ENCODE assay signal across 29 mouse cellular contexts in the genomic region with DNA sequence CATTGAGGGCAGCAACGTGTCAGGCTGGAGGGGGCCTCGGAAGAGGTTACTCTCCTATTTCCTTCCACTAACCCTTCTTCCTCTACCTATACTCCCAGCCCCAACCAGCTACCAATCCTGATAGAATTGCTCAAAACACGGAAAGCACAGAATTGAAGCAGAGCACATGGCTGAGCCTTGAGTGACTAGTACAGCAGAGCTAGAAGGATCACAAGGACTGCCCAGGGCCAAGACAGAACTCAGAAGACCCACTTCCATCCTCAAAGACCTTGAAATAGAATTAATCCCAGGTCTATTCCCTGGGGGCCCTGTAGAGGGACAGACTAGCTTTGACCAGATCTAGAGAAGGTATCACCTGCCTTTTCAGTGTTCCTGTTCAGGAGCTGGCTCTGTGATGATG.
A peak's percentile ranks its signal among the peaks of the same experiment; 100 is the strongest.
DNase-seq lines count a peak whose midpoint lies in the region; ATAC-seq and TF ChIP-seq lines count a peak whose summit lies in the region.
"Had no signal": no experiment of that assay in that cellular context is flagged by ENCODE, and none has a peak within 500 bp of the region (broad histone marks: within the 10 kb centered on the region; RNA-seq: fewer than 3 reads in every experiment).

No protein-coding gene starts in this region.

- no peak overlapping the region for H3K4me2 ChIP-seq in intestine, embryonic 15.5 days (replicated peaks)
- no peak overlapping the region for H3K4me2 ChIP-seq in intestine, postnatal 0 days (replicated peaks; ENCODE audit: low read depth)
- H3K4me2 ChIP-seq in stomach, embryonic 16.5 days (ENCODE audit: low read depth, low read length), result no peak overlapping the region
- H3K4me2 ChIP-seq in forebrain, embryonic 14.5 days (ENCODE audit: low read length), result no peak overlapping the region
- H3K4me2 ChIP-seq: forebrain, embryonic 15.5 days; heart, embryonic 13.5 days; hindbrain, embryonic 12.5 days; kidney, embryonic 15.5 days; liver, embryonic 13.5 days; midbrain, embryonic 13.5 days had no signal

- no peak overlapping the region for H3K9ac ChIP-seq in intestine, embryonic 15.5 days
- H3K9ac ChIP-seq in intestine, postnatal 0 days (ENCODE audit: low read depth, low read length), result no peak overlapping the region
- H3K9ac ChIP-seq in MEL (ENCODE audit: control insufficient read depth, low read depth, low read length, poor library complexity, severe bottlenecking), result peak overlapping the region; percentile 8; the same call in 1 of the 2 replicates
- no peak overlapping the region for H3K9ac ChIP-seq in stomach, embryonic 16.5 days (ENCODE audit: low read length)
- H3K9ac ChIP-seq in forebrain, embryonic 14.5 days (ENCODE audit: low read length), result no peak overlapping the region
- H3K9ac ChIP-seq: forebrain, embryonic 15.5 days; heart, embryonic 13.5 days; hindbrain, embryonic 12.5 days; kidney, embryonic 15.5 days; liver, embryonic 13.5 days; midbrain, embryonic 13.5 days had no signal

- no peak for TF ChIP-seq CTCF in intestine, postnatal 0 days (IDR thresholded peaks at IDR 0.05; ENCODE audit: low read depth)
- 0 out of 6 replicates have a peak, but pooled peaks of 1 of the 3 experiments have one; percentile 1 for TF ChIP-seq CTCF in MEL (IDR thresholded peaks at IDR 0.05 in 2 of 3, conservative IDR thresholded peaks at IDR 0.05 in 1 of 3; ENCODE audit: control insufficient read depth in 1 of 3, insufficient read depth in 1 of 3, low read depth in 2 of 3, low read length in 3 of 3, poor library complexity in 1 of 3, severe bottlenecking in 1 of 3)

- DNase-seq in MEL (ENCODE audit: low read depth, low spot score), result peak; percentile 48
- no peak for DNase-seq in forebrain, embryonic 14.5 days (ENCODE audit: low spot score)
- no peak for DNase-seq in adrenal gland, postnatal 14 days
- DNase-seq: adrenal gland, adult 2 months; cerebellum, adult 9-10 months; cerebellum, postnatal 36 days; gastrocnemius, postnatal 25 days; heart, adult 18-20 months; heart, postnatal 14 days; kidney, adult 11 months; kidney, postnatal 36 days; layer of hippocampus, postnatal 36 days; left cerebral cortex, postnatal 4 days; liver, embryonic 13.5 days; lung, adult 18-20 months; thymus, adult 2 months; thymus, postnatal 4 days had no signal

- WGBS in intestine, embryonic 15.5 days, result 49% methylated on average over 3 of the region's 3 CpGs
- WGBS in intestine, postnatal 0 days, result 63% methylated on average over 3 of the region's 3 CpGs
- WGBS in stomach, embryonic 16.5 days, result 54% methylated on average over 3 of the region's 3 CpGs
- WGBS in forebrain, embryonic 14.5 days, result 21% methylated on average over 3 of the region's 3 CpGs

- H3K79me2 ChIP-seq in MEL (ENCODE audit: control insufficient read depth, insufficient read depth, low read length, poor library complexity), result no peaks in the 10 kb centered on the region

- no peak overlapping the region for H3K4me3 ChIP-seq in intestine, embryonic 15.5 days (replicated peaks)
- H3K4me3 ChIP-seq in intestine, postnatal 0 days (ENCODE audit: low read depth, low read length), result no peak overlapping the region
- H3K4me3 ChIP-seq in MEL (ENCODE audit: control insufficient read depth in 1 of 2, insufficient read depth in 1 of 2, low read depth in 2 of 2, low read length in 2 of 2), result no peak overlapping the region
- no peak overlapping the region for H3K4me3 ChIP-seq in brown adipose tissue, adult 24 weeks (ENCODE audit: insufficient read depth, low read depth, low read length)
- no peak overlapping the region for H3K4me3 ChIP-seq in stomach, embryonic 16.5 days (replicated peaks; ENCODE audit: low read length)
- no peak overlapping the region for H3K4me3 ChIP-seq in forebrain, embryonic 14.5 days (ENCODE audit: low read depth, low read length)
- H3K4me3 ChIP-seq: forebrain, embryonic 15.5 days; heart, embryonic 13.5 days; hindbrain, embryonic 12.5 days; kidney, embryonic 15.5 days; liver, embryonic 13.5 days; midbrain, embryonic 13.5 days had no signal

- peaks cover 24% of the 10 kb centered on the region for H3K4me1 ChIP-seq in intestine, embryonic 15.5 days (replicated peaks)
- peaks cover 8% of the 10 kb centered on the region; the same call in 1 of the 2 replicates for H3K4me1 ChIP-seq in intestine, postnatal 0 days (replicated peaks; ENCODE audit: control insufficient read depth, insufficient read depth, low read length)
- H3K4me1 ChIP-seq in MEL (ENCODE audit: control insufficient read depth in 1 of 2, insufficient read depth in 2 of 2, low read length in 2 of 2), result peaks cover 8 to 23% of the 10 kb centered on the region in 2 experiments
- peaks cover 25% of the 10 kb centered on the region for H3K4me1 ChIP-seq in brown adipose tissue, adult 24 weeks (ENCODE audit: control insufficient read depth, insufficient read depth, insufficient read length, low read length)
- H3K4me1 ChIP-seq in stomach, embryonic 16.5 days (ENCODE audit: control insufficient read depth, insufficient read depth, low read length), result peaks cover 20% of the 10 kb centered on the region
- H3K4me1 ChIP-seq in forebrain, embryonic 14.5 days (ENCODE audit: control insufficient read depth, insufficient read depth, low read length), result peaks cover 5% of the 10 kb centered on the region; the same call in 1 of the 2 replicates
- H3K4me1 ChIP-seq: hindbrain, embryonic 12.5 days had no signal

- TF ChIP-seq EP300 in MEL (IDR thresholded peaks at IDR 0.05; ENCODE audit: low read depth in 1 of 2, low read length in 2 of 2), result no peak

- H3K27ac ChIP-seq in intestine, embryonic 15.5 days, result peak overlapping the region; percentile 54; the same call in 1 of the 2 replicates
- H3K27ac ChIP-seq in intestine, postnatal 0 days (ENCODE audit: low read depth, low read length), result no peak overlapping the region
- H3K27ac ChIP-seq in MEL (ENCODE audit: control insufficient read depth, low read depth, low read length), result peak overlapping the region; percentile 63; the same call in 1 of the 2 replicates
- peak overlapping the region; percentile 38 for H3K27ac ChIP-seq in brown adipose tissue, adult 24 weeks (replicated peaks; ENCODE audit: low read depth, low read length)
- peak overlapping the region; percentile 46 for H3K27ac ChIP-seq in stomach, embryonic 16.5 days (ENCODE audit: low read length)
- no peak overlapping the region for H3K27ac ChIP-seq in forebrain, embryonic 14.5 days (ENCODE audit: low read depth, low read length)
- H3K27ac ChIP-seq: forebrain, embryonic 15.5 days; hindbrain, embryonic 12.5 days; midbrain, embryonic 13.5 days had no signal

- H3K9me3 ChIP-seq in intestine, embryonic 15.5 days, result no peaks in the 10 kb centered on the region
- no peaks in the 10 kb centered on the region for H3K9me3 ChIP-seq in intestine, postnatal 0 days (ENCODE audit: control insufficient read depth)
- no peaks in the 10 kb centered on the region for H3K9me3 ChIP-seq in MEL (replicated peaks; ENCODE audit: insufficient read depth, low read length)
- no peaks in the 10 kb centered on the region for H3K9me3 ChIP-seq in stomach, embryonic 16.5 days (replicated peaks; ENCODE audit: control insufficient read depth, low read length)
- H3K9me3 ChIP-seq in forebrain, embryonic 14.5 days (replicated peaks; ENCODE audit: control insufficient read depth, low read length), result no peaks in the 10 kb centered on the region
- H3K9me3 ChIP-seq: forebrain, embryonic 15.5 days; heart, embryonic 13.5 days; hindbrain, embryonic 12.5 days; kidney, embryonic 15.5 days; liver, embryonic 13.5 days; midbrain, embryonic 13.5 days had no signal

- no peaks in the 10 kb centered on the region for H3K36me3 ChIP-seq in intestine, embryonic 15.5 days
- no peaks in the 10 kb centered on the region for H3K36me3 ChIP-seq in intestine, postnatal 0 days (ENCODE audit: control insufficient read depth, insufficient read depth)
- peaks cover 0 to 37% of the 10 kb centered on the region in 2 experiments; a peak in 2 of 4 replicates for H3K36me3 ChIP-seq in MEL (ENCODE audit: control insufficient read depth in 1 of 2, insufficient read depth in 2 of 2, low read length in 2 of 2)
- H3K36me3 ChIP-seq in stomach, embryonic 16.5 days (ENCODE audit: control insufficient read depth, insufficient read depth, low read length), result no peaks in the 10 kb centered on the region
- H3K36me3 ChIP-seq in forebrain, embryonic 14.5 days (ENCODE audit: control insufficient read depth, insufficient read depth, low read length), result no peaks in the 10 kb centered on the region
- H3K36me3 ChIP-seq: forebrain, embryonic 15.5 days; heart, embryonic 13.5 days; hindbrain, embryonic 12.5 days; kidney, embryonic 15.5 days; liver, embryonic 13.5 days; midbrain, embryonic 13.5 days had no signal

- ATAC-seq in intestine, embryonic 15.5 days, result no peak
- ATAC-seq in intestine, postnatal 0 days, result no peak
- ATAC-seq in stomach, embryonic 16.5 days (ENCODE audit: insufficient read depth, low FRiP score), result no peak
- ATAC-seq in forebrain, embryonic 14.5 days, result no peak
- ATAC-seq: activated CD4-positive, CD25-positive, alpha-beta regulatory T cell, adult 4 months; CD4-positive, CD25-positive, alpha-beta regulatory T cell, adult 4 months; forebrain, embryonic 15.5 days; lung, postnatal 0 days had no signal

- H3K27me3 ChIP-seq in intestine, embryonic 15.5 days (replicated peaks), result no peaks in the 10 kb centered on the region
- no peaks in the 10 kb centered on the region for H3K27me3 ChIP-seq in intestine, postnatal 0 days (replicated peaks; ENCODE audit: control insufficient read depth, insufficient read depth, low read length)
- H3K27me3 ChIP-seq in MEL (ENCODE audit: control insufficient read depth in 1 of 2, insufficient read depth in 2 of 2, low read length in 2 of 2), result peaks cover 0 to 2% of the 10 kb centered on the region in 2 experiments; a peak in 2 of 4 replicates
- no peaks in the 10 kb centered on the region for H3K27me3 ChIP-seq in stomach, embryonic 16.5 days (ENCODE audit: control insufficient read depth, insufficient read depth, low read length)
- H3K27me3 ChIP-seq in forebrain, embryonic 14.5 days (replicated peaks; ENCODE audit: control insufficient read depth, insufficient read depth, low read length), result no peaks in the 10 kb centered on the region
- H3K27me3 ChIP-seq: forebrain, embryonic 15.5 days; hindbrain, embryonic 12.5 days; kidney, embryonic 15.5 days; liver, embryonic 13.5 days had no signal

- no peak for TF ChIP-seq RAD21 in MEL (IDR thresholded peaks at IDR 0.05; ENCODE audit: low read depth, low read length)

- TF ChIP-seq POLR2A in MEL (IDR thresholded peaks at IDR 0.05; ENCODE audit: control insufficient read depth in 1 of 2, insufficient read depth in 1 of 2, low read depth in 1 of 2, low read length in 2 of 2, poor library complexity in 1 of 2), result no peak

TF ChIP-seq in MEL, 35 proteins besides CTCF, POLR2A, EP300 and RAD21 (continues in another document):
- TF ChIP-seq MYC (IDR thresholded peaks at IDR 0.05; ENCODE audit: low read depth, low read length), result peak; percentile 54; the same call in 1 of the 2 replicates
- TF ChIP-seq MAFK (IDR thresholded peaks at IDR 0.05; ENCODE audit: borderline replicate concordance, low read depth, low read length), result no peak
- TF ChIP-seq NRF1 (IDR thresholded peaks at IDR 0.05; ENCODE audit: insufficient read depth, low read depth, low read length, poor library complexity, severe bottlenecking), result no peak
- TF ChIP-seq TBP (IDR thresholded peaks at IDR 0.05; ENCODE audit: low read depth, low read length), result 0 out of 2 replicates have a peak, but pooled peaks have one; percentile 7
- TF ChIP-seq MAX (IDR thresholded peaks at IDR 0.05; ENCODE audit: low read length), result peak; percentile 59; the same call in 1 of the 2 replicates

Comparison
In these comparisons a context has a peak if more than half of its experiments do, and no peak if none do; other contexts are left out.
1. H3K27ac ChIP-seq: peak in intestine, embryonic 15.5 days (single experiment), MEL (single experiment), brown adipose tissue, adult 24 weeks (single experiment) and stomach, embryonic 16.5 days (single experiment); none in intestine, postnatal 0 days (single experiment) and forebrain, embryonic 14.5 days (single experiment).